Mouse (Mus musculus) ovary, adult 2 months (tissue): ENCODE measurements around the gene Ddx1. TPM values are rescaled to one million over a fixed set of nuclear protein-coding genes. Genes with fewer than 3 reads are reported as not detected.

Source experiments
- polyA plus RNA-seq: library from polyadenylated mRNA; depleted of rRNA; stranded (reverse); fragments of >200 nt; gene quantifications from 2 replicates; pipeline ENCODE4 v1.2.3, GENCODE M21; 2012; rRNA removed

Gene Ddx1
- polyA plus RNA-seq, result 3.2 and 5.2 TPM in 2 replicates

DNA sequence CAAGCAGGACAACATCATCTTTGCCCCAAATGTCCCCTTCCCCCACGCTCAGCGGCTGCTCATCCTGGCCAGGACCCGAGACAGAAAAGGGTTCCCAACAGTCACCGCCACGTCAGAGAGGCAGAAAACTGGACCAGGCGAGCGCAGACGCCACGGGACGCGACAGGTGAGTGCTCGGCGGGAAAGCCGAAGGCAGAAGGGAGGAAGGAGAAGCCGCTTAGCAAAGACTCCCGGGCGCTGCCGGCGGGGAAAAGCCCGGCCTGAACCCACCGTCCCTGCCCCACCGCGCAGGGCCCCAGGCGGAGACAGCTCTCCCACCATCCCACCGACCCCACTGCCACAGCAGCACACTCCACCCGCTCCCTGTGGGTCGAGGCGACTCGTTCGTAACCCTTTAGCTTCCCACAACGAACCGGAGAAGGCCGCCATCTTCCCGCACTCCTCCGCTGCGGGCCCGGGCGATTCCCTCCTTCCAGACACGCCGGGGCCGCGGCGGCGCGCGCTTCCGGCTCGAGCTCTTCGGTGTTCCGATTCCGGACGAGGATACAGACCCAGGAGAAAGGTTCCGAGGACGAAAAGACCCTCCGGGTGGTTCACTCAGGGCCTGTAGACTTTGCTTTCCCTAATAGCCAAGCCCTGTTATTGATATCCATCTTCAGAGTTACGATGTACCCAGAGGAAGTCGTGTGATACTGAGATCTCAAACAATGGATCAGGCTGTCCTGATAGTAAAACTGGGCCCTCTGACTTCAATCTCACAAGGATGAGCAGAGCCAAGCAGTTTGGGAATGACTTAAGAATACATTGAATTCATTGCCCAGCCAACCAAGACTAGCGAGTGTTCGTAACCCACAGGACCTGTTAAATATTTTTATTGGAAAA, at the start of gene Ddx1:
TSS of gene Ddx1 (minus strand) at position 523 of the 882 bp plus-strand sequence.

DNA sequence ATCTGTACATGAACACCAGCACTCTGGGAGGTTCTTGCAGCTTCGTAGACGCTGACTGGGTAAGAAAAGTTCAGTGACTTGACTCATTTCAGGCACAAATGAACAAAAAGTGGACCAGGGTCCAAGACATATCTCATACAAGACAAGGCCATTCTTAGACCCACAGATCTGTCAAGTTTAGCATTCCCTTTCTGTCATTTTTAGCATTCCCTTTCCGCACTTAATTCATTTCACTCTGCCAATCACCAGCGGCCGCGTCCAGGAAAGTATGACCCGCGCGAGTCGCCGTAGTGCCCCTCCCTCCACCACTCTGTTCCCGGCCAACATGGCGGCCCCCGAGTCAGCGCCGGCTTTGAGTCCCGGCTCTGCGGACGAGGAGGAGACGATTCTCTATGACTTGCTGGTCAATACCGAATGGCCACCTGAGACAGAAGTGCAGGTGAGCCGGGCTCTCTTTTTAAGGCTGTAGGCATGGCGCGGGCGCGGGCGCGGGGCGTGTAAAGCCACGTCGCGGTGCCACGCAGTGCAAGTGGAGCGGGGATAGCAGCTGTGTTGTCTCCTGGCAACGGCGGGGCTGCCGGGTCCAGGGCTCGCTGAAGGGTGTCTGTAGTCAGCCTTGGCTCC, 19.9 kb upstream of the Ddx1 start, which contains the start of gene Nbas:
TSS of gene Nbas (plus strand) at position 308 of the 624 bp plus-strand sequence.

Other genes with a start within 250 kb of the Ddx1 start
- gene Nbas, start 19.9 kb upstream of the Ddx1 start, polyA plus RNA-seq, result 20.3 and 23.3 TPM in 2 replicates